Mouse (Mus musculus) layer of hippocampus, adult 2 months (tissue): ENCODE measurements around the gene Snx1. TPM values are rescaled to one million over a fixed set of nuclear protein-coding genes. Genes with fewer than 3 reads are reported as not detected.
A peak's percentile ranks its signal among the peaks of the same experiment; 100 is the strongest.

ENCODE experiments used
- DNase-seq, 2 experiments: peaks; one replicate each; pipeline ENCODE4 v3.0.0; 2022; ENCODE audit warnings: low spot score in 2 of 2
- H3K27ac ChIP-seq: fragments of 200-600 bp; 2 replicates; pipeline ENCODE4 v1.8.1; 2022
- H3K4me3 ChIP-seq: fragments of 200-600 bp; 2 replicates; pipeline ENCODE4 v1.8.1; 2022; ENCODE audit warnings: mild to moderate bottlenecking
- CTCF ChIP-seq: fragments of 200-600 bp; conservative IDR thresholded peaks from 2 replicates; pipeline ENCODE4 v1.8.1; 2022; ENCODE audit warnings: antibody characterized with exemption, mild to moderate bottlenecking, moderate library complexity
- total RNA-seq, 2 experiments: library from RNA; stranded (reverse); gene quantifications; 2 replicates each; pipeline ENCODE4 v1.2.3; 2021

The Snx1 gene
- total RNA-seq, 2 experiments from 2014 or later = 85.5 to 86.1 TPM

GRCm38 (mm10) chr9:66101577-66101976, 24.8 kb downstream of the Snx1 start:
- TF ChIP-seq CTCF = no peak
- H3K27ac ChIP-seq = peak overlapping the region; percentile 72
- no peak overlapping the region for H3K4me3 ChIP-seq
- peak in 1 of 2 experiments; percentile 49 for DNase-seq

DNA sequence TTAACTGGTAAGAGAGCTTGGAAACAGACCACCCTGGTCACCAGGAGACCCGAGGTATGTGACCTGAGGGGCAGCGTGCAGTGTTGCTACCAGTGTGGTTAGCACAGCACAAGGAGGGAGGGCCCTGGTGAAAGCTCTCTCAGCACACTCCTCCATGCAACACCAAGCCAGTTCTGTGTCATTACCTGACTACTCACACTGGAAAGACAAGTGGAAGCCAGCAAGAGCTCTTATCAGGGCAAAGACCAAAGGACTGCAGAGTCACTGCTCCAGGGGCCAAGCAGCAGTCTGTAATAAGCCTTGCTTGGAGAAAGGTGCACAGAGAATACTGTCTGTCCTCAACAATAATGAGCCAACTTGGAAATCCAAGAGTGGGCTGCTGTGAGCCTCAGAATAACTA, 33.7 kb downstream of the Snx1 start:
- DNase-seq = no peak
- no peak for TF ChIP-seq CTCF
- Histone ChIP-seq H3K4me3 (no peak overlapping the region), H3K27ac (peak overlapping the region; percentile 23; the same call in 1 of the 2 replicates)

DNA sequence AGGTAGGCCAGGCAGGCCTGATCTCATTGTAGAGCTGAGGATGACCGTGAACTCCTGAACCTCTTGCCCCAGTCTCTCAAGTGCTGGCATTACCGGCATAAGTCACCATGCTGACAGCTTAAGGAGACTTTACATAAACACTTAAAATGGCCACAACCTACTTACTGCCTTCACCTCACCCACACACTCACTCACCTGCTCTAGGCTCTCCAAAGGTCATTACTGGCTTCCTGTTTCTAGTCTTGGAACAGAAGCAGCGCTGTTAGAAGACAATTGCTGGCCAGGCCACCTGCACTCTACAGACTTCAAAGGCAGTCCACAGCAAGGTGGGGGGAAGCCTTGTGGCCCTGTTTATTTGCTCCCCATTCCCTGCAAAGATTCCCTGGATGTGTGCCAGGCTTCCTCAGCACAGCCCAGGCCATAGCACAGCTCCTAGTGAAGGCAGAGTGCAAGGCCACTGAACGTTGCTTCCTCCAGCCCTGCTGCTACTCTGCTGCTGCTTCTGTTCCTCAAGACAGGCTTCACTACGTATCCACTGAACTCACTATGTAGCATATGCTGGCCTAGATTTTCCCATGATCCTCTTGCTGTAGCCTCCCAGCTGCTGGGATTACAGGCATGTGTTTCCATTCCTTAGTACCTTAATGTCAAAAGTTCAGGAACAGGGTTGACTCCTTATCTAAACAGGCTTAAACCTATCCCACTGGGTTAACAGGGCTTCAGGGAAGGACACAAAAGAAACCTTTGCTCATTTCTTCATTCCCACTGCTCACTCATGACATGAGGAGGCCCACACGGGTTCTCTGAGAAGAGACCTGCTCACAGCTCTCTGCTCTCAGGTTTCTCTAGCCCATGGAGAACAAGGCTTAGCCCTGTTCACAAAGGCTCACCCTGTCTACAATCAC, 34.8 kb downstream of the Snx1 start:
- Histone ChIP-seq H3K27ac (peak overlapping the region; percentile 55; the same call in 1 of the 2 replicates), H3K4me3 (no peak overlapping the region)
- no peak for TF ChIP-seq CTCF
- DNase-seq = no peak

DNA sequence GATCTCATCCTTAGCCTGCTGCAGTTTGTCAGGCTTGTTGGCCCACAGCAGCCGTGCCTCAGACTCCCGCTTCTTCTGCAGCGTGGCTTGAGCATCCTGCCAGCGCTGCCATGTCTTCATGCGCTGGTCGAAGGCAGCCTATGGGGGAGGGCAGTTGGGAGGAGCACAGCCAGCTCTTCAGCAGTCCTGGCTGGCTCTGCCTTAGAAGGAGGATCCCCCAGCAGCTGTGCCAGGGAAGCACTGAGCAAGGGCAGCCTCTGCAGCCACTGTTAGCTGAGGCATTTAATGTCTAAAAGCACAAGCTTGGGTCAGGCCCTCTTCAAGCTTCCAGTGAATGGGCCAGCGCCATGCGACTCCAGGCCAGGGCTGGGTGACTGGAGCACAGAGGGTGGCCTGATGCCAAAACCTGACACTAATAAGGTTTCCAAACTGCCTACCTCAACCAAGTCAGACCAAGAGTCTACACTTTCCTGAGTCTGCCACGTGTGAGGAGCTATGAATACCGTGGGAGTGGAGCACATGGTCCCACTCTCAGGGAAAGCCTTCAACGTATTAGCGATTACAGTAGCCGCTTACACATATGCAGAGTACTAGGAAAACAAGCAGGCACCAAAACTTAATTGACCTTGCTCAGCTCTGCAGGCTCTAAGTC, 35.7 kb downstream of the Snx1 start:
- Histone ChIP-seq H3K4me3 (no peak overlapping the region), H3K27ac (peak overlapping the region; percentile 55; the same call in 1 of the 2 replicates)
- DNase-seq = no peak
- no peak for TF ChIP-seq CTCF

DNA sequence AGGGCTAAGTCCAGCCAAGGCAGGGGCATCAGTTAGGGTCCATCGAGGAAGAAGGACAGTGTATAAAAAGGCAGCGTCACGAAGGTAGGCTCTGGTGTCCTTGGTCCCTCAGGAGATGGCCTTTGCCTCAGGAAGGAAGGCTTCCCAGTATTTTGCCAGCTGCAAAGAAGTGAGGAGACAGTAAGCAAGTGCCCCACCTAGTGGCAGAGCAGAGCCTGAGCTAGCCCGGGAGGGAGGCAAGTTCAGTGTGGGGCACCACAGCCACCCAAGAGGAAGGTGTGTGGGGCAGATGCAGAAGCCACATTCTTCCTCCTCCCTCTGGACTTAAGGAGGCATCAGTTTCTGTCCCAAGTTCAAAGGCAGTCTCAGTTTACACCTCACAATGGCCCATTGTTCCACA, 38.0 kb downstream of the Snx1 start:
- TF ChIP-seq CTCF = peak; percentile 92
- DNase-seq = peak in 1 of 2 experiments; percentile 62

DNA sequence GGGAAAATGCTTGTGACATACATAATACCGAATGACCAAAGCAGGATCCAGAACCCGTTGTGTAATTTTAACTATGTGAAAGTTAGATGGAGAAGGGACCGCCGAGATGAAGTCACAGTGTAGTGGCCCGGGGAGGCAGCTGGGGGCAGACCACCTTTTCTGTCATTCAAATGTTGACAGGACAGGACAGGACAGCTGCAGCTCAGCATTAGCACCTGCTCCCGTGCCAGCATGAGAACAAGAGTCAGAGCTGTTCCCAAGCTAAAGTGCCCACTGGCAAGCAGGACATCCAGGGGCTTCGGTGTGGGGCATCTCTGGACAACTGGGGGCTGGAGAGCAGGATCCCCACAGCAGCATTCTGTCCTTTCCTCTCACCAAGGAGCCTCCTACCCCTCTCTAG, 39.3 kb downstream of the Snx1 start:
- TF ChIP-seq CTCF = no peak
- DNase-seq = no peak
- Histone ChIP-seq H3K27ac (no peak overlapping the region), H3K4me3 (no peak overlapping the region)

More for the DNA sequence above, 38.0 kb downstream of the Snx1 start:
- Histone ChIP-seq H3K4me3 (no peak overlapping the region), H3K27ac (no peak overlapping the region)

GRCm38 (mm10) chr9:66084171-66084570, 42.2 kb downstream of the Snx1 start:
- H3K27ac ChIP-seq = no peak overlapping the region

DNA sequence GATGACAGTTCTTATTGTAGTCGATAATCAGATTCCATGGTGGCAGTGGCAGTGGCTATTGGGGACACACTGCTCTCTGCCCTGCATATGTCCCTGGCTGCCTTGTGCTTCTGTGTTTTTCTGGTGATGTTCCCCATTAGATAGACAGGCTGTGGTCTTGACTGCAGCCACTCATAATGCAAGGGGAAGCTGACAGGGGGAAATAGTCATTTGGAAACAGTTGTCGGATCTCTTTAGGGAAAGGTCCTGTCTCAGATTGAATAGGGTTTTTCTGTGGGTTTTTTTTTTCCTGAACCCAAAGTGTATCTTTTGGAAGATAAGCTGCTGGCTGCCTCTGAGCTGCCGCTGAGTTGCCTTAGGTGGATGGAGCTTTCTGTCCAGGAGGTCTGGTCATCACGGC, 44.4 kb downstream of the Snx1 start:
- H3K4me3 ChIP-seq = no peak overlapping the region
- no peak for TF ChIP-seq CTCF
- no peak overlapping the region for H3K27ac ChIP-seq
- DNase-seq = no peak

More at GRCm38 (mm10) chr9:66084171-66084570, 42.2 kb downstream of the Snx1 start:
- no peak for TF ChIP-seq CTCF
- no peak overlapping the region for H3K4me3 ChIP-seq
- no peak for DNase-seq

DNA sequence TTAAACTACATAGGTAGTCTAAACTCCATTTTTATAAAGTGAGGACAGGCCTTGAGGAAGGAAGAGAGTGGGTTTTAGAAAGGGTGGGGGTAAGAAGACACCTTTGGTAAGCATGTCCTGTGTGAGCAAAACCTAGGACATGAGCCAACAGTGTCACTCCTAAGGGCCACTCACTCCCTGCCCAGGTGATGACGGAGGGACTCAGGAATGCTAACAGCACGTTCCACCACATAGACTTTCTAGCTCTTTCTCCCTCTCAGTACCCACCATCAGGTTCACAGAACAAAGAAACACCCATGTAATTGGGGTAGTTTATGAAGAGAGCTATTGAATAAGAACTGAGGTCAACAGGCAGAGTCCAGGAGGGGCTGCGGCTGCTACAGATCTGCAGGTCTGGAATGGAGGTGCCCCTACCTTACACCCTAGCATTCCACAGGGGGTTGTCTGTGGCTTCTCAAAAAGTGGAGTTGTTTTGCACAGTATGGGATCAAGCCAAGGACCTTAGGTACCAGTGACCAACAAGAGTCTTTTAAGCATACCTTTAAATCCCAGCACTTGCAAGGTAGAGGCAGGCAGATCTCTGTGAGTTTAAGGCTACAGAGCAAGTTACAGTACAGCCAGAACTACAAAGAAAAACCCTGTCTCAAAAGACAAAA, 45.5 kb downstream of the Snx1 start:
- TF ChIP-seq CTCF = no peak
- no peak overlapping the region for H3K27ac ChIP-seq
- DNase-seq = no peak
- H3K4me3 ChIP-seq = no peak overlapping the region

GRCm38 (mm10) chr9:66078493-66078892, 47.9 kb downstream of the Snx1 start:
- no peak; the same call in none of the 2 replicates for TF ChIP-seq CTCF
- H3K4me3 ChIP-seq = no peak overlapping the region
- H3K27ac ChIP-seq = peak overlapping the region; percentile 46
- DNase-seq = no peak

- Histone ChIP-seq H3K4me3 (no peak overlapping the region), H3K27ac (peak overlapping the region; percentile 46)
- no peak for TF ChIP-seq CTCF
- no peak for DNase-seq
Observed at GRCm38 (mm10) chr9:66078072-66078471, 48.3 kb downstream of the Snx1 start.

DNA sequence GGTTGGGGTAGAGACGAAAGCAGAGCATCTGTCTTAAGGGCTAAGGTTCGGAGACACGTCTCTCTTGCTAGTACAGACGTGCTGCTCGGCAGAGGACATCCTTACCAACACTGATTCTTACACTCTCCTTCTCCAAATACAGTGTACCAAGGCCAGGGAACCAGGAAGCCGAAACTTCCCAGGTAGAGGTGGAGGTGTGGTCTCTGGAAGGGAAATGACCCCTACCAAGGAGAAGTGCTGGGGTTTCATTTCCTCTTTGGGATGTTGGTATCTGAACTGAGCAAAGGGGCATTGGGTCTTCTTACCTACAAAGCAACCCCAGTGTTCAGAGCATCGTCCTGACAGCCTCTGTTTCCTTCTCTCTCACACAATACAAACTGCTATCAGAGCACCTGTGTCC, 53.6 kb downstream of the Snx1 start:
- DNase-seq = no peak
- TF ChIP-seq CTCF = no peak
- Histone ChIP-seq H3K27ac (no peak overlapping the region), H3K4me3 (no peak overlapping the region)

GRCm38 (mm10) chr9:66070151-66070550, 56.2 kb downstream of the Snx1 start:
- Histone ChIP-seq H3K27ac (no peak overlapping the region), H3K4me3 (no peak overlapping the region)
- DNase-seq = no peak
- no peak for TF ChIP-seq CTCF
